Mouse (Mus musculus) liver, embryonic 11.5 days (tissue): ENCODE data around the gene Sp1. TPM values are rescaled to one million over a fixed set of nuclear protein-coding genes. Genes with fewer than 3 reads are reported as not detected.

Experiments
- ATAC-seq: fragments of 200-750 bp; cut with Nextera tagmentation; replicated peaks from 2 replicates; pipeline ENCODE4 v1.8.0; 2017; ENCODE audit warnings: moderate number of reproducible peaks, mild to moderate bottlenecking, moderate TSS enrichment, moderate library complexity; ENCODE audit not compliant: low FRiP score
- DNase-seq: peaks from one replicate; pipeline ENCODE4 v3.0.0-alpha.2; 2017; ENCODE audit warnings: low spot score
- H3K27ac ChIP-seq: fragments of 300-500 bp; sonication (generic); 2 replicates; pipeline ENCODE4 v1.5.1; 2014; ENCODE audit warnings: mild to moderate bottlenecking, low read depth, low read length, control low read depth
- H3K27me3 ChIP-seq: fragments of 300-500 bp; sonication (generic); replicated peaks from 2 replicates; pipeline ENCODE4 v1.6.1; 2014; ENCODE audit warnings: low read length, mixed read lengths; ENCODE audit not compliant: control insufficient read depth, insufficient read depth
- H3K36me3 ChIP-seq: fragments of 300-500 bp; sonication (generic); 2 replicates; pipeline ENCODE4 v1.6.1; 2014; ENCODE audit warnings: mild to moderate bottlenecking, low read length, moderate library complexity, mixed read lengths; ENCODE audit not compliant: control insufficient read depth, insufficient read depth
- H3K4me1 ChIP-seq: fragments of 300-500 bp; sonication (generic); replicated peaks from 2 replicates; pipeline ENCODE4 v1.6.1; 2014; ENCODE audit warnings: low read length, mixed read lengths; ENCODE audit not compliant: control insufficient read depth, insufficient read depth
- H3K4me2 ChIP-seq: fragments of 300-500 bp; sonication (generic); 2 replicates; pipeline ENCODE4 v1.6.1; 2014; ENCODE audit warnings: mild to moderate bottlenecking, control low read depth, moderate library complexity
- H3K4me3 ChIP-seq: fragments of 300-500 bp; sonication (generic); 2 replicates; pipeline ENCODE4 v1.5.1; 2014; ENCODE audit warnings: low read depth, low read length, control low read depth
- H3K9ac ChIP-seq: fragments of 300-500 bp; sonication (generic); 2 replicates; pipeline ENCODE4 v1.6.1; 2014; ENCODE audit warnings: low read depth, low read length, control low read depth
- H3K9me3 ChIP-seq: fragments of 300-500 bp; sonication (generic); 2 replicates; pipeline ENCODE4 v1.6.1; 2016; ENCODE audit warnings: low read length, inconsistent platforms, mixed read lengths; ENCODE audit not compliant: control insufficient read depth
- WGBS: fragments of 180-500 bp; shearing (Covaris S2); extraction: QIAGEN DNeasy Blood & Tissue Kit; methylation state at CpG from one replicate; pipeline ENCODE4 v1.1.7; 2014; 5-methylcytosine and 5-hydroxymethylcytosine counted together
- polyA plus RNA-seq: library from polyadenylated mRNA; unstranded; fragments of >200 nt; fragmentation: Nextera tagmentation; extraction: Ambion mirVana; gene quantifications from 2 replicates; pipeline ENCODE4 v1.2.1, GENCODE M21; 2014

Sp1 gene
- polyA plus RNA-seq, 1 experiment from 2014 or later = 9.7 TPM

- no peak overlapping the region for H3K4me3 ChIP-seq
- 59% methylated on average over 2 of the region's 2 CpGs for WGBS
- H3K36me3 ChIP-seq = no peaks in the 10 kb centered on the region
- H3K9ac ChIP-seq = no peak overlapping the region
- H3K27me3 ChIP-seq = no peaks in the 10 kb centered on the region
- no peak overlapping the region; the same call in 1 of the 2 replicates for H3K27ac ChIP-seq
- DNase-seq (no peak), ATAC-seq (no peak)
- peaks cover 42% of the 10 kb centered on the region for H3K4me1 ChIP-seq
- H3K4me2 ChIP-seq = no peak overlapping the region
- no peaks in the 10 kb centered on the region for H3K9me3 ChIP-seq
These were observed 13.4 kb upstream of the Sp1 start for GRCm38 (mm10) chr15:102392520-102392919.

- Histone ChIP-seq H3K4me2 (no peak overlapping the region), H3K9ac (0 out of 2 replicates have a peak overlapping the region, but pooled peaks have one; percentile 7), H3K27me3 (no peaks in the 10 kb centered on the region), H3K9me3 (no peaks in the 10 kb centered on the region), H3K4me1 (peaks cover 45% of the 10 kb centered on the region), H3K36me3 (no peaks in the 10 kb centered on the region), H3K27ac (peak overlapping the region; percentile 57), H3K4me3 (no peak overlapping the region)
- ATAC-seq (no peak), DNase-seq (no peak)
These were observed 12.3 kb upstream of the Sp1 start for GRCm38 (mm10) chr15:102393584-102394014.

- H3K4me2 ChIP-seq = peak overlapping the region; percentile 19
- no peaks in the 10 kb centered on the region for H3K27me3 ChIP-seq
- DNase-seq = peak; percentile 61
- no peak overlapping the region for H3K4me3 ChIP-seq
- H3K4me1 ChIP-seq = peaks cover 48% of the 10 kb centered on the region
- no peaks in the 10 kb centered on the region for H3K36me3 ChIP-seq
- H3K27ac ChIP-seq = peak overlapping the region; percentile 57
- WGBS = 4% methylated on average over 3 of the region's 3 CpGs
- 0 out of 2 replicates have a peak overlapping the region, but pooled peaks have one; percentile 4 for H3K9ac ChIP-seq
- H3K9me3 ChIP-seq = no peaks in the 10 kb centered on the region
- ATAC-seq = peak; percentile 82
These were observed 10.9 kb upstream of the Sp1 start for GRCm38 (mm10) chr15:102395061-102395460.

- no peaks in the 10 kb centered on the region for H3K27me3 ChIP-seq
- no peak for ATAC-seq
- H3K9ac ChIP-seq = no peak overlapping the region
- 36% methylated on average over 5 of the region's 5 CpGs for WGBS
- 0 out of 2 replicates have a peak overlapping the region, but pooled peaks have one; percentile 42 for H3K27ac ChIP-seq
- H3K4me2 ChIP-seq = peak overlapping the region; percentile 84
- DNase-seq = no peak
- no peaks in the 10 kb centered on the region for H3K36me3 ChIP-seq
- H3K4me3 ChIP-seq = peak overlapping the region; percentile 61
- peaks cover 51% of the 10 kb centered on the region for H3K4me1 ChIP-seq
- no peaks in the 10 kb centered on the region for H3K9me3 ChIP-seq
These were observed 7.3 kb upstream of the Sp1 start for GRCm38 (mm10) chr15:102398629-102399028.

DNA sequence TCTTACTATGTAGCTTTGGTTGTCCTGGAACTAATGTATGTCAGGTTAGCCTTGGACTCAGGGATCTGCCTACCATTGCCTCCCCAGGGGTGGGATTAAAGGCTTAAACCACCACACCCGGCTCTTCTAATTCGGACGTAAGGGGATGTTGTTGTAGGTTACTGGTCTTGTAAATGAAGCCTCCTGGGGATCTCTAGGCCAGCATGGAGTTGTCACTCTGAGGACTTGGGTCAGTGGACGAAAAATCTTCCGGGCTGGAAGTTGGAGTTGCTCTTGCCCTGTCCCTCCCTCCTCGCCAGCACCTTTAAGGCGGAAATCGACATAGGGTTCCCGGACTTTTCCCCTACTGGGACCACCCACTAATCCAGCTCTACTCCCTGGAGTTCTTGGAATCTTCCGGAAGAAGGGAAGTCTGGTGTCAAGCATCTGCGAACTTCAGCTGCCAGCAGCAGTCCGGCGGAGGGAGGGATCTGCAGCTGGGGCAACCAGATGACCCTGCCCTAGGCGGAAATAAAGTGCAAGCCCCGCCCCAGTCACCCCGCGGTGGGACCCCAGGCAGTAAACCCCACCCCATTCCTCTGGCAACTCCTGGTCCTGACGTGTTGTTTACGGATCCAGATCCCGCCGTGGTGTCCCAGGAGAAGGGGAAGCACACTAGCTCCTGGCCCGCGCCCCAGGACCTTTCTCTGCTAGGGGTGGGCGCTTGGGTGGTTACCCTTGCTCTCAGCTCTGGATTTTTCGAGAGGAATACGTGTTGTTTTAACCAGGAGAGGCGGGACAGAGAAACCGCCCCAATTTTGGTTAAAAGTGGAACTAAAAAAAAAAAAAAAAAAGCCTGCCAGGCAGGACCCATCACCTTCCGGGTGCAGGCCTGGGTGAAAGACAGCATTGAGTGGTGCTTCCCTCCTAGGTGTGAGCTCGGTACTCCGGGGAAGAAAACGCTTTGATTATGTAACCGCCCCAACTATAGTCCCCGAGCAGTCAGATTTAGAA lies 6.4 kb upstream of the Sp1 start:
- no peaks in the 10 kb centered on the region for H3K9me3 ChIP-seq
- DNase-seq (peak; percentile 83), ATAC-seq (peak; percentile 81)
- H3K27ac ChIP-seq = peak overlapping the region; percentile 87
- WGBS = 3% methylated on average over 34 of the region's 34 CpGs
- H3K36me3 ChIP-seq = no peaks in the 10 kb centered on the region
- peak overlapping the region; percentile 84 for H3K4me2 ChIP-seq
- H3K9ac ChIP-seq = peak overlapping the region; percentile 85
- H3K4me1 ChIP-seq = peaks cover 43% of the 10 kb centered on the region
- H3K27me3 ChIP-seq = no peaks in the 10 kb centered on the region
- H3K4me3 ChIP-seq = peak overlapping the region; percentile 61

DNA sequence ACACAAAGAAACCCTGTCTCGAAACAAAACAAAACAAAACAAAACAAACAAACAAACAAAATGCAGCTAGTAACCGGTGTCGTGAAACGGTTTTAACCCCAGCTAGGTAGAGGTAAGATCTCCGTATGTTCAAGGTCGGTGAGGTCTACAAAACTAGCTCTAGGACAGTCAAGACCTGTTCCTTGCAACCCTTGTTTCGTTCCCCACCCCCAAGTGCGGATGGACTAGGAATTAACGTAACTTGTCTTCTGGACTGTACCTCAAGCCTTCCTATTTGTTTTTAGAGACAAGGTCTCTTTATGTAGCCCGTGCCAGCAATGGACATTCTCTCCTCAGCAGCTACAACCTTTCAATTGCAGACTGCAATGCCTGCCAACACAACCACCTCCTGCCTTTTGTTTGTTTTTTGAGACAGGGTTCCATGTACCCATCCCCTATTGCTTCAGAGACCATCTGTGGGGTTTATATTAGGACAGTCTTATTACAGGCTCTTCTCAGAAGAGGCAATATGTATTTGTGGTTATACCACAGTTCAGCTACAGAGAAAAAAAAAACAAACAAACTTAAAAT lies 5.4 kb upstream of the Sp1 start:
- Histone ChIP-seq H3K4me3 (no peak overlapping the region), H3K9ac (peak overlapping the region; percentile 85), H3K4me2 (peak overlapping the region; percentile 84)

GRCm38 (mm10) chr15:102401278-102401677 lies 4.7 kb upstream of the Sp1 start:
- Histone ChIP-seq H3K27me3 (no peaks in the 10 kb centered on the region), H3K9me3 (no peaks in the 10 kb centered on the region), H3K27ac (peak overlapping the region; percentile 87; the same call in 1 of the 2 replicates), H3K4me1 (peaks cover 29% of the 10 kb centered on the region), H3K4me2 (no peak overlapping the region), H3K9ac (no peak overlapping the region), H3K4me3 (no peak overlapping the region), H3K36me3 (no peaks in the 10 kb centered on the region)
- 52% methylated on average over 2 of the region's 2 CpGs for WGBS
- no peak for ATAC-seq
- DNase-seq = no peak

More for the DNA sequence above, 5.4 kb upstream of the Sp1 start:
- DNase-seq (no peak), ATAC-seq (no peak)
- H3K4me1 ChIP-seq = peaks cover 36% of the 10 kb centered on the region
- no peaks in the 10 kb centered on the region for H3K36me3 ChIP-seq
- 77% methylated on average over 10 of the region's 10 CpGs for WGBS
- no peaks in the 10 kb centered on the region for H3K27me3 ChIP-seq
- no peaks in the 10 kb centered on the region for H3K9me3 ChIP-seq
- peak overlapping the region; percentile 87 for H3K27ac ChIP-seq

DNA sequence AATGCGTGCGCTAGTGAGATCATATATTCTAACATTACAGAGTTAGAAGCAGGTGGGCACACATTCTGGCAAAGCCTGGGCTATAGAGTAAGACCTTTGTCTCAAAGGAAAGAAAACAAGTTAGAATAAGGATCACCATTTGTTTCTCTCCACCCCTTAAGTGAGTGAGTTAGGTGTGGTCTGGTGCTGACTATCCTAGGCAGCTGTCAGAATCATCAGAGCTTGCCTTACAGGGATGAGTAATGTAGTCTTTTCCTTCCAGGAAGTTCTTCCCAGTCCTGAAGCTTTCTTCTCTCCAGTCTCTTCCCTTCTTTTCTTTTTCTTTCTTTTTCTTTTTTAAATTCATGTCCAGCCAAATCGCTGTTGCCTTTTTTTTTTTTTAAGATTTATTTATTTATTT lies 3.7 kb upstream of the Sp1 start:
- no peak overlapping the region for H3K4me3 ChIP-seq
- H3K9me3 ChIP-seq = no peaks in the 10 kb centered on the region
- H3K4me1 ChIP-seq = peaks cover 27% of the 10 kb centered on the region
- H3K9ac ChIP-seq = no peak overlapping the region
- DNase-seq = no peak
- H3K27me3 ChIP-seq = no peaks in the 10 kb centered on the region
- 94% methylated on average over 3 of the region's 3 CpGs for WGBS
- no peak for ATAC-seq
- no peak overlapping the region for H3K4me2 ChIP-seq
- H3K27ac ChIP-seq = no peak overlapping the region
- H3K36me3 ChIP-seq = no peaks in the 10 kb centered on the region
